In the genomic region with DNA sequence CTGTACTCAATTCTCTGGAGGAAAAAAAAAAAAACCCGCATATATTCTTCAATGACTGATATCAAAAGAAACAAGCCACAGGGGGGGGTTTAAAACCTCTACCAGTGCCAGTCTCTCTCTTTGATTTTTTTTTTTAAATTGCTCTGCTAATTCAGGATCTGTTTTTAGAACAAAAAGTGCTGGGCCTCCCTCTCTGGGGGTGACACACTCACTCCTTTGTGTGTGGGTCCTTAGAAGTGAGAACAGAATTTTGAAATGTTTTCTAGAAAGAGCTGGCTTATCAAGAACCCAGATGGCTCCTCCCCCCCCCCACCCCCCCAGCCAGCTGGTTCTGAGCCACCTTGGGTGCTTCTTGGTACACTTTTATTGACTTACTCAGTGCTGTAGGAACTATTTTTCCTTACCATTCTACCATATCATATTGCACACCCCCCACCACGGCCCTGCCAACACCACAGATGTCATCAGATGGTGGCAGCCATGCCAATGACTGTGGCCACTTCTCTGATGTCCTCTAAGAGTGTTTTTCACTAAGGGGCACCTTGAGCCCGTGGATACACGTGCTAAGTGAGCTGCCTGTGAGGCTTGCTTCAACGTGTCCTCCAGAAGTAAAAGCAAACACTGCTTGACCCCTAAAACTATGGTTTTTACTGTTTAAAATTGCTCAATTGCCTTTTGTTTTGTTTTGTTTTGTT, we compare ENCODE assay signal across 9 mouse cellular contexts.
"Had no signal": no experiment of that assay in that cellular context is flagged by ENCODE, and none has a peak within 500 bp of the region (broad histone marks: within the 10 kb centered on the region; RNA-seq: fewer than 3 reads in every experiment).

No protein-coding gene starts in this region.

- H3K4me1 ChIP-seq: liver, embryonic 12.5 days; neural tube, embryonic 15.5 days had no signal

- H3K4me2 ChIP-seq: limb, embryonic 15.5 days; liver, embryonic 12.5 days; lung, embryonic 14.5 days; neural tube, embryonic 15.5 days had no signal

- H3K27me3 ChIP-seq: limb, embryonic 15.5 days; midbrain, embryonic 13.5 days; neural tube, embryonic 15.5 days had no signal

- DNase-seq: kidney, postnatal 10 days; lung, embryonic 14.5 days; thymus, postnatal 4 days had no signal

- H3K36me3 ChIP-seq: limb, embryonic 15.5 days; liver, embryonic 12.5 days; midbrain, embryonic 13.5 days; neural tube, embryonic 15.5 days had no signal

- H3K4me3 ChIP-seq: limb, embryonic 15.5 days; liver, embryonic 12.5 days; midbrain, embryonic 13.5 days; myocyte; neural tube, embryonic 15.5 days had no signal

- H3K9ac ChIP-seq: limb, embryonic 15.5 days; liver, embryonic 12.5 days; lung, embryonic 14.5 days; midbrain, embryonic 13.5 days; neural tube, embryonic 15.5 days had no signal

- ATAC-seq: liver, embryonic 12.5 days had no signal

- H3K27ac ChIP-seq: limb, embryonic 15.5 days; liver, embryonic 12.5 days; neural tube, embryonic 15.5 days; stomach, postnatal 0 days had no signal

- H3K9me3 ChIP-seq: limb, embryonic 15.5 days; liver, embryonic 12.5 days; midbrain, embryonic 13.5 days; neural tube, embryonic 15.5 days had no signal
